Mouse (Mus musculus) forebrain, embryonic 12.5 days (tissue): ENCODE measurements around the gene Ntn3. TPM values are rescaled to one million over a fixed set of nuclear protein-coding genes. Genes with fewer than 3 reads are reported as not detected.
A peak's percentile ranks its signal among the peaks of the same experiment; 100 is the strongest.

Experiments used
- ATAC-seq: fragments of 200-750 bp; cut with Nextera tagmentation; 2 replicates; pipeline ENCODE4 v1.8.0; 2017; ENCODE audit warnings: moderate TSS enrichment; ENCODE audit not compliant: low FRiP score
- H3K27ac ChIP-seq: fragments of 300-500 bp; sonication (generic); 2 replicates; pipeline ENCODE4 v1.5.1; 2016; ENCODE audit warnings: mild to moderate bottlenecking
- H3K27me3 ChIP-seq: fragments of 300-500 bp; sonication (generic); 2 replicates; pipeline ENCODE4 v1.6.1; 2016; ENCODE audit warnings: mild to moderate bottlenecking
- H3K36me3 ChIP-seq: fragments of 300-500 bp; sonication (generic); replicated peaks from 2 replicates; pipeline ENCODE4 v1.6.1; 2016; ENCODE audit warnings: mild to moderate bottlenecking
- H3K4me1 ChIP-seq: fragments of 300-500 bp; sonication (generic); 2 replicates; pipeline ENCODE4 v1.6.1; 2016
- H3K4me2 ChIP-seq: fragments of 300-500 bp; sonication (generic); 2 replicates; pipeline ENCODE4 v1.6.1; 2016; ENCODE audit warnings: mild to moderate bottlenecking, moderate library complexity
- H3K4me3 ChIP-seq: fragments of 300-500 bp; sonication (generic); replicated peaks from 2 replicates; pipeline ENCODE4 v1.5.1; 2016; ENCODE audit warnings: mild to moderate bottlenecking
- H3K9ac ChIP-seq: fragments of 300-500 bp; sonication (generic); 2 replicates; pipeline ENCODE4 v1.6.1; 2016; ENCODE audit warnings: mild to moderate bottlenecking
- H3K9me3 ChIP-seq: fragments of 300-500 bp; sonication (generic); 2 replicates; pipeline ENCODE4 v1.6.1; 2016
- WGBS: fragments of 180-500 bp; shearing (Covaris S2); methylation state at CpG from one replicate; pipeline ENCODE4 v1.1.7; 2016; 5-methylcytosine and 5-hydroxymethylcytosine counted together
- polyA plus RNA-seq: library from polyadenylated mRNA; unstranded; fragments of >200 nt; fragmentation: Nextera tagmentation; extraction: Ambion mirVana; gene quantifications from 2 replicates; pipeline ENCODE4 v1.2.1, GENCODE M21; 2016

The Ntn3 gene
- polyA plus RNA-seq, 1 experiment from 2014 or later: 5.2 TPM

DNA sequence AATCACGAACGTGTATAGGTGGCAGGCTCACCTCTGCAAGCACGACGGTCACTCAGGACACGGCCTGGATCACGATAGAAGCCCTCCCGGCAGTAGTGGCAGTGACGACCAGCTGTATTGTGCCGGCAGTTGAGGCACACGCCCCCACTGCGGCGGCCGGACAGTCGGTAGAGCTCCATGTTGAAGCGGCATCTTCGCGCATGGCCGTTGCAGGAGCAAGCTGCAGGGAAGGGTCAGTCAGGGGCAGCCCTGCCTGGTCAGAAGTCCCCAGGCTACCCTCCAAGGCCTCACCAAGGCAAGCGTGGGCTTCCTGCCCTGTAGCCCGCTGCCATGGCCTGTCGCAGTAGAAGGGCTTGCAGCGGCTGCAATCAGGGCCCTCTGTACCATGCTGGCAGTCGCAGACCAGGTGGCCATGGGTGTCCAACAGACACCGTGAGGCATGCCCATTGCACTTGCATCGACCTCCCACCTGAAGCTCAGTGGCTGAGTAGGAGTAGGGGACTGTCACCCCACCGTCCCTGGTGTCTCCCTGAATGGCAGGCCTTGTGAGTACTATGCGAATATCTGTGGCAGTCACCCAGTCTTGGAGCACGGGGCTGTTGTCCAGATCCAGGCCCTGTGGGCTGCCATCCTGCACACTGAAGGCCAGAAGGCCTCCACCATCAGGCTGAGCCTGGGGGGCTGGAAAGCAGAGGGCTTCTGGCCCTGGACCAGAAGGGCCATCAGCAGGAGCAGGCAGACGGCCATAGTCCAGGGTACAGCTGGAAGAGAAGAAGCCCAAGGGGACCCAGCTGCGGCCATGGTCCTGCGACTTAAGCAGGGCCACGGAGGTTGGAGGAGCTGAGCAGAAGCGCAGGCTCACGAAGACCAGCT is 1.3 kb downstream of the Ntn3 start:
- Histone ChIP-seq H3K27me3 (peaks cover 48% of the 10 kb centered on the region), H3K9ac (peak overlapping the region; percentile 79), H3K4me2 (peak overlapping the region; percentile 92), H3K4me3 (peak overlapping the region; percentile 64), H3K4me1 (peaks cover 86% of the 10 kb centered on the region), H3K9me3 (no peaks in the 10 kb centered on the region), H3K27ac (no peak overlapping the region), H3K36me3 (no peaks in the 10 kb centered on the region)
- WGBS: 58% methylated on average over 34 of the region's 34 CpGs
- no peak for ATAC-seq

GRCm38 (mm10) chr17:24206451-24207351 is 2.6 kb downstream of the Ntn3 start:
- WGBS: 6% methylated on average over 57 of the region's 62 CpGs
- Histone ChIP-seq H3K4me1 (peaks cover 91% of the 10 kb centered on the region), H3K27me3 (peaks cover 48% of the 10 kb centered on the region), H3K4me2 (peak overlapping the region; percentile 92), H3K9ac (peak overlapping the region; percentile 75), H3K27ac (0 out of 2 replicates have a peak overlapping the region, but pooled peaks have one; percentile 2), H3K9me3 (no peaks in the 10 kb centered on the region), H3K36me3 (no peaks in the 10 kb centered on the region), H3K4me3 (peak overlapping the region; percentile 64)
- peak; percentile 27; the same call in 1 of the 2 replicates for ATAC-seq

DNA sequence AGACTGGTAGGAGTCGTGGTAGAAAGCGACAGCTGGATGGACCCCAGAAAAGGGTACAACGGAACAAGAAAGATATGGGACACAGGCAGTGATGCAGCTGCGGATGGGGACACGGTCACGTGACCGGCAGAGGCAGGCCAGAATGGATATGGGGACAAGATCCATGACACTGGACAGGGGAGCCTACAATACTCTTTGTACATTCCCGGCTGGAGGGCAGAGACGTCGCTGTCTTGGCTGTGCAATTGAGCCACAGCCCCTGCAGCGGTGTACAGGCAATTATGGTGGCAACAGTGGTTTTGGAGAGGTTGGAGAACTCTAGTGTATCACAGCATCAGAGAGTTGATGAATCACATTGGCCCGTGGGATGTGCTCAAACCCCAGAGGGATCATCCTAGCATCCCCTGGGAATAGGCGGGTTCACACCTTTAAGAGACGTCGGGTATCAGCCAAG is 3.4 kb downstream of the Ntn3 start:
- H3K27ac ChIP-seq: peak overlapping the region; percentile 69; the same call in 1 of the 2 replicates

DNA sequence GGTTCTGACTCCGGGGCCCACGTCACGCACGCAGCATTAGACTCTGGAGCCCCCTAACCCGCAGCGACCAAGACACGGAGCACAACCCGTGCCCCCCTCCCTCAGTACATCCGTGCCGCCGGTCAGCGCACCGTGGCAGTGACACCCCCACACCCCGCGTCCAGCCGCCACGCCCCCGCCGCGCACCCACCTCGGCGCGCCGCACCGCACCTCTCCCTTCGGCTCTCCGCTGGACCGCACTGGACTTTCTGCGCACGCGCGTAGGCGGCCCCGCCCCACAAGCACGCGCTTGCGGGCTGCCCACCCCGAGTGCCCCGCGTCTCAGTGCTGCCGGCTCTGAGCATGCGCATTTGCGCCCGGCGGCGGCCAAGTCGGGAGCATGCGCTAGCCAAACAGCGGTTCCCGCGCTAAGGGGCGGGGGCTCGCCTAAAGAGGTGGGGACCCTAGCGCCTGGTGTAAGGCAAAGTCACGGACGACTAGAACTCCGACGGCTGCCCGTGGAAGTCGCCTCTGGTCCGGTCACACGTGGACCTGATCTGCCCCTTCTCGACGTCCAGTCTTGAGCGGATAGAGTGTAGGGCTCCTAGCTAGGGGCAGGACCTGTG is 3.9 kb downstream of the Ntn3 start, which contains the start of gene Tbc1d24:
TSS of gene Tbc1d24 (minus strand) at position 279 of the 605 bp plus-strand sequence.
- Histone ChIP-seq H3K4me2 (peak within 1 kb of the TSS; percentile 92), H3K4me1 (peaks cover 78% of the 10 kb centered on the region), H3K36me3 (no peaks in the 10 kb centered on the region), H3K27me3 (peaks cover 39% of the 10 kb centered on the region), H3K9ac (peak within 1 kb of the TSS; percentile 75), H3K27ac (peak within 1 kb of the TSS; percentile 69; the same call in 1 of the 2 replicates), H3K4me3 (peak within 1 kb of the TSS; percentile 64), H3K9me3 (no peaks in the 10 kb centered on the region)
- ATAC-seq: peak; percentile 85
- WGBS: under 1% methylated on average over 65 of the region's 65 CpGs

More for the DNA sequence above, 3.4 kb downstream of the Ntn3 start:
- peaks cover 44% of the 10 kb centered on the region for H3K27me3 ChIP-seq
- WGBS: 8% methylated on average over 15 of the region's 15 CpGs
- no peaks in the 10 kb centered on the region for H3K36me3 ChIP-seq
- H3K4me1 ChIP-seq: peaks cover 84% of the 10 kb centered on the region
- no peaks in the 10 kb centered on the region for H3K9me3 ChIP-seq
- peak; percentile 47 for ATAC-seq
- peak overlapping the region; percentile 92 for H3K4me2 ChIP-seq
- H3K9ac ChIP-seq: peak overlapping the region; percentile 75
- peak overlapping the region; percentile 64 for H3K4me3 ChIP-seq

GRCm38 (mm10) chr17:24204846-24205245 is 4.5 kb downstream of the Ntn3 start:
- H3K36me3 ChIP-seq: no peaks in the 10 kb centered on the region
- WGBS: 16% methylated on average over 7 of the region's 7 CpGs
- H3K9ac ChIP-seq: peak overlapping the region; percentile 75
- peak overlapping the region; percentile 64 for H3K4me3 ChIP-seq
- peaks cover 73% of the 10 kb centered on the region for H3K4me1 ChIP-seq
- no peak for ATAC-seq
- H3K27me3 ChIP-seq: peaks cover 33% of the 10 kb centered on the region
- H3K4me2 ChIP-seq: peak overlapping the region; percentile 92
- no peak overlapping the region for H3K27ac ChIP-seq
- H3K9me3 ChIP-seq: no peaks in the 10 kb centered on the region

- H3K4me3 ChIP-seq: peak overlapping the region; percentile 64; the same call in 1 of the 2 replicates
- peaks cover 64% of the 10 kb centered on the region for H3K4me1 ChIP-seq
- H3K36me3 ChIP-seq: no peaks in the 10 kb centered on the region
- no peaks in the 10 kb centered on the region for H3K9me3 ChIP-seq
- peak overlapping the region; percentile 92 for H3K4me2 ChIP-seq
- no peak overlapping the region for H3K9ac ChIP-seq
- no peak for ATAC-seq
- peaks cover 30% of the 10 kb centered on the region for H3K27me3 ChIP-seq
- WGBS: 85% methylated on average over 3 of the region's 3 CpGs
- H3K27ac ChIP-seq: no peak overlapping the region
These were observed 5.5 kb downstream of the Ntn3 start for GRCm38 (mm10) chr17:24203611-24204534.

DNA sequence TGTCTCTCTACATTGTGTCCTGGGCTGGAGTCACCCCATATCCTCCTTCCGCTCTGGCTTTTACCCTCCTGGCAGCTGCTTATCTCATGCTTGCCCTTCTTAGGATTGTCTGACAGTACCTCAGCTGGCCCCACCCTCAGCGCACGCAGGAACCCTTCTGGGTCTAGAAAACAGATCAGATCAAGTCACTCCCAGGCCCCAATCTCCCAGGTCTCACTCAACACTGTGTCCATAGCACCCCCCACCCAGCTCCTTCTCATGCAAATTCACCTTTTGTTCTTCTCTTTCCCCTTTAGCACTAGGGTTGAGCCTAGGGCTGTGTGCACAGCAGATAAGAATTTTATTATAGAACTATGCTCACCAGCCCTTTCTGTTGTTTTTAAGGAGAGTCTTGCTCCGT is 6.3 kb downstream of the Ntn3 start:
- H3K36me3 ChIP-seq: no peaks in the 10 kb centered on the region
- H3K4me1 ChIP-seq: peaks cover 56% of the 10 kb centered on the region
- H3K9ac ChIP-seq: no peak overlapping the region
- H3K27me3 ChIP-seq: peaks cover 22% of the 10 kb centered on the region
- no peak for ATAC-seq
- no peak overlapping the region for H3K4me2 ChIP-seq
- WGBS: 39% methylated on average over 4 of the region's 4 CpGs
- H3K9me3 ChIP-seq: no peaks in the 10 kb centered on the region
- no peak overlapping the region for H3K27ac ChIP-seq
- no peak overlapping the region for H3K4me3 ChIP-seq

GRCm38 (mm10) chr17:24201092-24201491 is 8.2 kb downstream of the Ntn3 start:
- H3K27ac ChIP-seq: no peak overlapping the region
- no peak overlapping the region for H3K4me2 ChIP-seq
- H3K36me3 ChIP-seq: no peaks in the 10 kb centered on the region
- 70% methylated on average over 4 of the region's 4 CpGs for WGBS
- H3K27me3 ChIP-seq: peaks cover 3% of the 10 kb centered on the region
- H3K4me1 ChIP-seq: peaks cover 36% of the 10 kb centered on the region
- no peaks in the 10 kb centered on the region for H3K9me3 ChIP-seq
- H3K4me3 ChIP-seq: no peak overlapping the region
- no peak for ATAC-seq
- H3K9ac ChIP-seq: no peak overlapping the region

GRCm38 (mm10) chr17:24199741-24200140 is 9.6 kb downstream of the Ntn3 start:
- peaks cover 25% of the 10 kb centered on the region for H3K4me1 ChIP-seq
- ATAC-seq: no peak
- no peak overlapping the region for H3K4me3 ChIP-seq
- H3K36me3 ChIP-seq: no peaks in the 10 kb centered on the region
- 84% methylated on average over 4 of the region's 4 CpGs for WGBS
- H3K9ac ChIP-seq: no peak overlapping the region
- no peak overlapping the region for H3K4me2 ChIP-seq
- no peaks in the 10 kb centered on the region for H3K27me3 ChIP-seq
- H3K9me3 ChIP-seq: no peaks in the 10 kb centered on the region
- H3K27ac ChIP-seq: no peak overlapping the region

DNA sequence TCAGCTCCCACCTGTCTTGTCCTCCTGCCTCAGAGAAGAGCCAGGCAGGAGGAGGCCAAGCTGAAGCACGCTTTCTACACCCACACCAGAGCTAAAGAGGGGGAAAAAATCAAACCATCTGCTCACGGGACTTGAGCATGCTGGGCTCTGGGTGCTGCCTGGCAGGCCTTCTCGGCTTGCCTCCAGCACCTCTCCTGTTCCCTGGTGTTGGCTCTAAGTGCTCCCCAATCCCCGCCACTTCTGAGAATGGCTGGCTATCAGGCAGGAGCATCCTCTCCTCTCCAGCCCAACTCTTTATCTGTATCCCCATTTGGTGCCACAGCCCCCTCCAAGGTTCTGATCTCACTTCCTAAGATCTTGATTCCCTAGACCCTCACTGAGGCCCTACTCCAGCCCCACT is 10.1 kb downstream of the Ntn3 start:
- Histone ChIP-seq H3K4me3 (no peak overlapping the region), H3K4me1 (peaks cover 21% of the 10 kb centered on the region), H3K9ac (no peak overlapping the region), H3K9me3 (no peaks in the 10 kb centered on the region), H3K36me3 (no peaks in the 10 kb centered on the region), H3K4me2 (no peak overlapping the region), H3K27ac (no peak overlapping the region), H3K27me3 (no peaks in the 10 kb centered on the region)
- no peak for ATAC-seq
- WGBS: 82% methylated on average over 4 of the region's 4 CpGs
